Mouse (Mus musculus) cerebellum, postnatal 25 days (tissue): Measurements from ENCODE around the gene Gm42791.

Experiments
- DNase-seq, 2 experiments: peaks; one replicate each; pipeline ENCODE4 v3.0.0; 2021; ENCODE audit warnings: mixed read lengths in 2 of 2

Gm42791 gene

GRCm38 (mm10) chr5:148947412-148947811, 47.5 kb downstream of the Gm42791 start:
- no peak for DNase-seq

- DNase-seq = peak; percentile 29 to 56
Observed at GRCm38 (mm10) chr5:148946787-148947186, 48.2 kb downstream of the Gm42791 start.

- no peak for DNase-seq
Observed at GRCm38 (mm10) chr5:148945735-148946134, 49.2 kb downstream of the Gm42791 start.

- DNase-seq = no peak
Observed at GRCm38 (mm10) chr5:148944024-148944423, 50.9 kb downstream of the Gm42791 start.

- no peak for DNase-seq
Observed at GRCm38 (mm10) chr5:148943444-148943843, 51.5 kb downstream of the Gm42791 start.

GRCm38 (mm10) chr5:148942957-148943356, 52.0 kb downstream of the Gm42791 start:
- no peak for DNase-seq

- DNase-seq = peak in 1 of 2 experiments; percentile 38
Observed at GRCm38 (mm10) chr5:148942305-148942704, 52.6 kb downstream of the Gm42791 start.

- DNase-seq = no peak
Observed at GRCm38 (mm10) chr5:148941867-148942266, 53.1 kb downstream of the Gm42791 start.

GRCm38 (mm10) chr5:148939948-148940382, 55.0 kb downstream of the Gm42791 start:
- no peak for DNase-seq

GRCm38 (mm10) chr5:148936516-148936951, 58.4 kb downstream of the Gm42791 start:
- no peak for DNase-seq

- DNase-seq = no peak
Observed at GRCm38 (mm10) chr5:148935871-148936270, 59.1 kb downstream of the Gm42791 start.

- DNase-seq = no peak
Observed at GRCm38 (mm10) chr5:148935071-148935821, 59.7 kb downstream of the Gm42791 start.

GRCm38 (mm10) chr5:148934457-148934856, 60.5 kb downstream of the Gm42791 start:
- no peak for DNase-seq

- DNase-seq = no peak
Observed at GRCm38 (mm10) chr5:148933767-148934166, 61.2 kb downstream of the Gm42791 start.

GRCm38 (mm10) chr5:148931301-148931700, 63.6 kb downstream of the Gm42791 start:
- no peak for DNase-seq

- no peak for DNase-seq
Observed at GRCm38 (mm10) chr5:148929116-148929449, 65.9 kb downstream of the Gm42791 start, which contains the start of gene Katnal1. Gene Katnal1, minus strand, starts transcription at chr5:148929320.

- DNase-seq = peak; percentile 94 to 95
Observed at GRCm38 (mm10) chr5:148928382-148929115, 66.4 kb downstream of the Gm42791 start.

- no peak for DNase-seq
Observed at GRCm38 (mm10) chr5:148927717-148928223, 67.2 kb downstream of the Gm42791 start.

- DNase-seq = no peak
Observed at GRCm38 (mm10) chr5:148924586-148924985, 70.4 kb downstream of the Gm42791 start.

- no peak for DNase-seq
Observed at GRCm38 (mm10) chr5:148924051-148924450, 70.9 kb downstream of the Gm42791 start.

GRCm38 (mm10) chr5:148923408-148923807, 71.5 kb downstream of the Gm42791 start:
- DNase-seq = no peak

- DNase-seq = no peak
Observed at GRCm38 (mm10) chr5:148922773-148923172, 72.2 kb downstream of the Gm42791 start.

GRCm38 (mm10) chr5:148918049-148918448, 76.9 kb downstream of the Gm42791 start:
- no peak for DNase-seq

- DNase-seq = no peak
Observed at GRCm38 (mm10) chr5:148916775-148917174, 78.2 kb downstream of the Gm42791 start.
